Mouse (Mus musculus) G1E (cell line): Measurements from ENCODE around the gene Gfpt2. TPM values are rescaled to one million over a fixed set of nuclear protein-coding genes. Genes with fewer than 3 reads are reported as not detected.

ENCODE experiments used
- ATAC-seq: 2 replicates; pipeline ENCODE4 v1.8.0; 2016; ENCODE audit warnings: mild to moderate bottlenecking; ENCODE audit not compliant: insufficient number of reproducible peaks, poor library complexity, low FRiP score, severe bottlenecking; ENCODE audit errors: extremely low read depth
- DNase-seq: peaks from one replicate; pipeline ENCODE4 v3.0.0; 2012; ENCODE audit warnings: low spot score
- H3K27me3 ChIP-seq: 2 replicates; pipeline ENCODE4 v1.6.1; 2012; ENCODE audit warnings: mild to moderate bottlenecking, low read length, inconsistent platforms; ENCODE audit not compliant: insufficient read depth
- H3K36me3 ChIP-seq: replicated peaks from 2 replicates; pipeline ENCODE3; 2012; ENCODE audit warnings: mild to moderate bottlenecking, inconsistent platforms
- H3K4me1 ChIP-seq: 2 replicates; pipeline ENCODE4 v1.6.1; 2012; ENCODE audit warnings: low read depth, low read length, inconsistent platforms, mixed read lengths; ENCODE audit not compliant: insufficient read depth
- H3K4me3 ChIP-seq: 2 replicates; pipeline ENCODE4 v1.5.1; 2012; ENCODE audit warnings: low read depth, mild to moderate bottlenecking, inconsistent platforms, low read length, moderate library complexity, mixed read lengths
- H3K9me3 ChIP-seq: replicated peaks from 2 replicates; pipeline ENCODE4 v1.6.1; 2012; ENCODE audit warnings: inconsistent platforms
- CTCF ChIP-seq: IDR thresholded peaks from 2 replicates; pipeline ENCODE4 v1.5.1; 2012; ENCODE audit warnings: low read depth, low read length, inconsistent platforms, mixed read lengths
- GATA1 ChIP-seq: IDR thresholded peaks from 2 replicates; pipeline ENCODE4 v1.6.1; 2012; ENCODE audit warnings: borderline replicate concordance, low read length, inconsistent platforms, mixed read lengths
- GATA2 ChIP-seq: IDR thresholded peaks from 2 replicates; pipeline ENCODE4 v1.6.1; 2012; ENCODE audit warnings: low read depth, low read length, inconsistent platforms, borderline replicate concordance
- POLR2AphosphoS5 ChIP-seq: IDR thresholded peaks from 2 replicates; pipeline ENCODE4 v1.6.1; 2012; ENCODE audit warnings: low read depth, low read length, inconsistent platforms; ENCODE audit not compliant: insufficient replicate concordance
- TAL1 ChIP-seq: conservative IDR thresholded peaks from 2 replicates; pipeline ENCODE4 v1.6.1; 2012; ENCODE audit warnings: low read depth, low read length, inconsistent platforms, mixed read lengths
- polyA plus RNA-seq: library from polyadenylated mRNA; stranded (reverse); fragments of >175 nt; gene quantifications from 2 replicates; pipeline ENCODE4 v1.2.3, GENCODE M21; 2012
- total RNA-seq, 2 experiments: library from RNA; stranded (forward) in 1 of 2; stranded (reverse) in 1 of 2; fragments of 200-1000 nt in 1 of 2; fragments of >200 nt in 1 of 2; fragmentation: Nextera tagmentation in 1 of 2; gene quantifications; 2 replicates each; pipeline ENCODE4 v1.2.3; 2014 to 2017

Gfpt2 gene
- total and polyA plus RNA-seq, 3 experiments, result 0.22 TPM; not detected in 2

DNA sequence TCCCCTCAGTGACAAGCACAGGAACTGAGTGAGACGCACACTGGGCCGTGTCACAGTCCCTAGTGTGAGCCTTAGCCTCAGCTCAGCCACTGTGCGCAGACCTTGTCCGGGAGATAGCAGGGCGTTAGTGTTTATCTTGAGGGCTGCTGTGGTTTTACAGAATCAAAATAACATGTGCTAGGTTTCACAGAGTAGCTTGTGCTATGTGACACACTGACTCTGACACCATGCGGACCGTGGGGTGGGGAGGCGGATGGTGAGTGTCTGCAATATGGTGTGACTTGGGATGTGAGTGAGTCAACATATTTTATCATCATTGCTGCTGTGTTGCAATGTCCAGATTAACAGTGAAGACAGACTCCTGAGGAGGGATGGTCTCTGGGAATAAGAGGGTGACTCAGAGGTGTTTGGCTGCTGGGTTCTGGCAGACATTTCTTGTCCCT is 17.1 kb downstream of the Gfpt2 start:
- no peaks in the 10 kb centered on the region for H3K9me3 ChIP-seq
- H3K36me3 ChIP-seq, result no peaks in the 10 kb centered on the region
- DNase-seq (no peak), ATAC-seq (no peak)
- H3K27me3 ChIP-seq, result peaks cover 21% of the 10 kb centered on the region
- peaks cover 7% of the 10 kb centered on the region for H3K4me1 ChIP-seq
- TF ChIP-seq TAL1 (no peak), GATA2 (no peak), CTCF (no peak), POLR2AphosphoS5 (no peak), GATA1 (no peak)
- H3K4me3 ChIP-seq, result no peak overlapping the region

GRCm38 (mm10) chr11:49811879-49812278 is 17.9 kb downstream of the Gfpt2 start:
- Histone ChIP-seq H3K27me3 (peaks cover 21% of the 10 kb centered on the region), H3K4me1 (peaks cover 7% of the 10 kb centered on the region), H3K36me3 (no peaks in the 10 kb centered on the region), H3K4me3 (no peak overlapping the region), H3K9me3 (no peaks in the 10 kb centered on the region)
- TF ChIP-seq CTCF (no peak), POLR2AphosphoS5 (no peak), TAL1 (no peak), GATA1 (no peak), GATA2 (no peak)
- DNase-seq (no peak), ATAC-seq (no peak)

DNA sequence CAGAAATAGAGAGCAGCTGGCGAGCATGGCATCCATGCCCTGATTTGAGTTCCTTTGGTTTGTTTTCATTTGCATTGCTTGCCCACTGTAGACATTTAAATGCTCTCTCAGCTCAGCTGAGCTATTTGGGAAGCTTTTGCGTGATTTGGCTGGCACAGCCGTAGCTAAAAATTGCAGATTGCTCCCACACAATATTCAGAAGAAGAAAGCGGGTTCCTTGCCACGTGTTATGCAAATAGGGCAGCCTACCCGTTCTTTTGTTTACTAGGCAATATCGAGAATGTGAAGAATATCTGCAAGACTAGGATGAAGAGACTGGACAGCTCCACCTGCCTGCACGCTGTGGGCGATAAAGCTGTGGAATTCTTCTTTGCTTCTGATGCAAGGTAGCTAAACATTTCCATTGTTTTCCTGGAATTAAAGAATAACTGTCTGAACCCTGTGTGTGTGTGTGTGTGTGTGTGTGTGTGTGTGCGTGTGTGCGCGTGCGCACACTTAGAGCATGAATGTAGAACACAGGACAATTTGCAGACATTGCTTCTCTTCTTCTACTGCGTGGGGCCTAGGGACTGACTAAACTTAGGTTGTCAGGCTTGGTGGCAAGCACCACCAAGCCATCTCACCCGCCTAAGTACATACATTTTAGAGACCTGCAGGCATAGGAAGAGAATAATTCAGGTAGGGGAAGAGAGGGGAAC is 25.0 kb downstream of the Gfpt2 start:
- no peak overlapping the region for H3K4me3 ChIP-seq
- ATAC-seq (no peak), DNase-seq (no peak)
- no peaks in the 10 kb centered on the region for H3K9me3 ChIP-seq
- H3K27me3 ChIP-seq, result peaks cover 34% of the 10 kb centered on the region
- no peak for TF ChIP-seq GATA1
- TF ChIP-seq GATA2, result no peak
- TF ChIP-seq CTCF, result no peak
- TF ChIP-seq POLR2AphosphoS5, result no peak
- TF ChIP-seq TAL1, result no peak
- H3K4me1 ChIP-seq, result no peaks in the 10 kb centered on the region
- no peaks in the 10 kb centered on the region for H3K36me3 ChIP-seq

GRCm38 (mm10) chr11:49819676-49820075 is 25.7 kb downstream of the Gfpt2 start:
- no peak for ATAC-seq
- TF ChIP-seq TAL1, result no peak
- no peak for TF ChIP-seq GATA2
- no peak for TF ChIP-seq GATA1
- TF ChIP-seq CTCF, result no peak
- TF ChIP-seq POLR2AphosphoS5, result no peak
- no peak for DNase-seq
- Histone ChIP-seq H3K27me3 (peaks cover 38% of the 10 kb centered on the region), H3K4me3 (no peak overlapping the region), H3K9me3 (no peaks in the 10 kb centered on the region), H3K4me1 (no peaks in the 10 kb centered on the region), H3K36me3 (no peaks in the 10 kb centered on the region)

GRCm38 (mm10) chr11:49820928-49821327 is 26.9 kb downstream of the Gfpt2 start:
- no peaks in the 10 kb centered on the region for H3K9me3 ChIP-seq
- no peak for TF ChIP-seq CTCF
- TF ChIP-seq TAL1, result no peak
- TF ChIP-seq GATA2, result no peak
- TF ChIP-seq POLR2AphosphoS5, result no peak
- no peak for TF ChIP-seq GATA1

GRCm38 (mm10) chr11:49821546-49821945 is 27.6 kb downstream of the Gfpt2 start:
- H3K4me3 ChIP-seq, result no peak overlapping the region
- H3K36me3 ChIP-seq, result no peaks in the 10 kb centered on the region
- peaks cover 36% of the 10 kb centered on the region for H3K27me3 ChIP-seq
- peaks cover under 1% of the 10 kb centered on the region; the same call in 1 of the 2 replicates for H3K4me1 ChIP-seq
- ATAC-seq (no peak), DNase-seq (no peak)
- H3K9me3 ChIP-seq, result no peaks in the 10 kb centered on the region
- TF ChIP-seq GATA2 (no peak), TAL1 (no peak), POLR2AphosphoS5 (no peak), GATA1 (no peak), CTCF (no peak)

More at GRCm38 (mm10) chr11:49820928-49821327, 26.9 kb downstream of the Gfpt2 start:
- H3K36me3 ChIP-seq, result no peaks in the 10 kb centered on the region
- DNase-seq, result no peak
- no peak overlapping the region for H3K4me3 ChIP-seq
- H3K27me3 ChIP-seq, result peaks cover 34% of the 10 kb centered on the region
- no peaks in the 10 kb centered on the region for H3K4me1 ChIP-seq
- ATAC-seq, result no peak
